Mouse (Mus musculus) layer of hippocampus, postnatal 36 days (tissue): Measurements from ENCODE around the gene Axin1. TPM values are rescaled to one million over a fixed set of nuclear protein-coding genes. Genes with fewer than 3 reads are reported as not detected.
"Not testable (repeated sequence)": the region's sequence is repeated elsewhere in the genome, so short reads cannot be mapped to it uniquely, and the experiment has no call there.

ENCODE experiments used
- DNase-seq, 2 experiments: peaks; one replicate each; pipeline ENCODE4 v3.0.0; 2022
- total RNA-seq, 2 experiments: library from RNA; stranded (reverse); gene quantifications; 2 replicates each; pipeline ENCODE4 v1.2.3; 2021

Gene Axin1
- total RNA-seq, 2 experiments from 2014 or later, result 23.0 to 24.8 TPM

DNA sequence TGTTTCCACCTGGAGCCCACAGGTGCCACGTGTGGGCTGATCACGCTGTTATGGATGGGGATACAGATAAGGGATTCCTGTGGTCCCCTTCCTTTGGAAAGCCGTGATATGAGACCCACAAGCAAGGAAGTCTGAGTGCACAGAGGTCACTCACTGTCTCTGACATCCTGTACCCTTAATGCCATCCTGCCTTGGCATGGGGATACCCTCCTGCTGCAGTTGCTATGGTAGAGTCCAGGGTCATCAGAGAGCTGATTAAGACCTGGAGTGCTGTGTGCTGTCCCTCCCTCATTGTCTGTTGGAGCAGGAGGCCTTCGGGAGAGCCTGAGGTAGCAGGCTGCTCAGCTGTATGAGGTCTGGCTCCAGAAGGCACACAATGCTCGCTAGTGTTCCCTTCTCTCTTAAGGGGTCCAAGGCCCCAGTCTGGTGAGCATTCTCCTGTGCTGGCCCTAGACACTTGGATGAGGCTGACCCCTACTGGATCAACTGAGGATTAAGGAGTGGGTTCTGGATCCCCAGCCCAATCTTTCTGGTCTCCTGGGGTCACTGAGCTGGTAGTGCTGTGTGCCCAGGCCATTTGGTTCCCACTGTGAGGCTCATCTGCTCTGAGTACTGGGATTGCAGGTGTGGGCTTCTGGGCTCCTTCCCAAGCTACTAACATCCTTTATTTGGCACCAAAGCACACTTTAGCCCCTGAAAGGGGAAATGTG is 15.9 kb upstream of the Axin1 start:
- DNase-seq, result no peak

DNA sequence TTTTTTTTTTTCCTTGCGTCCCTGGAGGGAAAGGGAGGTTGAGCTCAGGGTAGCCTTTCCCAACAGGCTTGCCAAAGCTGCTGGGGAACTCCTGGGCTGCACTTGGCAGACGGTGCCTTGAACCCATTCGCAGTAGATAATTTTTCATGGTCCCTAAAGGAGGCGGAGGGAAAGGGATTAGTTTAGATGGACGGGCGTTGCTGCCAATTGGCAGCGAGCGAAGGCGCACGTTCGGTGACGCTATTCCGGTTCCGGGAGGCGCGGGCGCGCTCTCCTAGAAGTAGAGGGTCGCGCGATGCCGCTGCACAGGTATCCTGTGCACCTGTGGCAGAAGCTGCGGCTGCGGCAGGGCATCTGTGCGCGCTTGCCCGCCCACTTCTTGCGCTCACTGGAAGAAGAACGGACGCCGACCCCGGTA is 15.2 kb upstream of the Axin1 start, which contains the start of gene Mrpl28:
TSS of gene Mrpl28 (plus strand) at position 234 of the 418 bp plus-strand sequence.
- peak; percentile 83 to 84 for DNase-seq

GRCm38 (mm10) chr17:26124560-26124959 is 13.9 kb upstream of the Axin1 start:
- no peak for DNase-seq

DNA sequence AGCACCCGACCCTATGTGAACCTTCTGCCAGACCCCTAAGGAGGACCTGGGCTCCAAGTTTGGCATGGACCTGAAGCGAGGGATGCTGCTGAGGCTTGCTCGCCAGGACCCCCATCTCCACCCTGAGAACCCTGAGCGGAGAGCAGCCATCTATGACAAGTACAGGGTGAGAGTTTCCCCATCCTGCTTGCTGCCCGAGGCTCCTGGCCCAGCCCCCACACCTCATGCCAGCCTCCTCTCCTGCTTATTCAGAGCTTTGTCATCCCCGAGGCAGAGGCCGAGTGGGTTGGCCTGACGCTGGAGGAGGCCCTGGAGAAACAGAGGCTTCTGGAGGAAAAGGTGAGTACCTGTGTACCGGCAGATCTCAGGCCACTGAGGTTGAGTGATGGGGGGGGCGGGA is 13.3 kb upstream of the Axin1 start:
- DNase-seq, result no peak

DNA sequence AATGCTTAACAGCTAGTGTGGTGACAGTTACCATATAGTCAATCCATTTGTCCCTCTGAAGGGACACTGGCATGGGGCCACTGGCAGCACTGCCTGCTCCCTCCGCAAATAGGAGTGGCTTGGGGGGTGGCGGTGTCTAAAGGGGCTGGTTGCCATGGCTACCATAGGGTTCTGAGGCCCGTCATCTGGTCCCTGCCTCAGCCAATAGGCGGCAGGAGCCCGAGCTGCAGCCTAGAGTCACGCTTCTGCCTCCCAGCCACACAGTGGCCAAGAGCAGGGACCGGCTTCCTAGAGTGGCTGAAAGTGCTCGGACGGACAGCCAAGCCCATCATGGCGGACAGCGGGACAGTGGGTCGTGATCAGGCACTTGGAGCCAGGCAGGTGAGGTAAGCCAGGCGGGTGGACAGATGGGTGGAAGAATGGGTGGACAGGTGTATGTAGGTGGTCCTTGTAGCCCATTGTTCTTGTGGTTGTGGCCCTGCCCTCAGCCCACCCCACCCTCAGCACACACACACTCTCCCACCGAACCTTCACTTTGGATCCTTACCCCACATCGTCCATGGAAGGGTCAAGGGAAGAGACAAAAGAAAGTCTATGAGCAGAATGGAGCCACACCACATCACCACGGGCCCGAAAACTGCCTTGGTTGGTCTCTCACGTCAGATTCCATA is 7.3 kb upstream of the Axin1 start:
- DNase-seq, result no peak

DNA sequence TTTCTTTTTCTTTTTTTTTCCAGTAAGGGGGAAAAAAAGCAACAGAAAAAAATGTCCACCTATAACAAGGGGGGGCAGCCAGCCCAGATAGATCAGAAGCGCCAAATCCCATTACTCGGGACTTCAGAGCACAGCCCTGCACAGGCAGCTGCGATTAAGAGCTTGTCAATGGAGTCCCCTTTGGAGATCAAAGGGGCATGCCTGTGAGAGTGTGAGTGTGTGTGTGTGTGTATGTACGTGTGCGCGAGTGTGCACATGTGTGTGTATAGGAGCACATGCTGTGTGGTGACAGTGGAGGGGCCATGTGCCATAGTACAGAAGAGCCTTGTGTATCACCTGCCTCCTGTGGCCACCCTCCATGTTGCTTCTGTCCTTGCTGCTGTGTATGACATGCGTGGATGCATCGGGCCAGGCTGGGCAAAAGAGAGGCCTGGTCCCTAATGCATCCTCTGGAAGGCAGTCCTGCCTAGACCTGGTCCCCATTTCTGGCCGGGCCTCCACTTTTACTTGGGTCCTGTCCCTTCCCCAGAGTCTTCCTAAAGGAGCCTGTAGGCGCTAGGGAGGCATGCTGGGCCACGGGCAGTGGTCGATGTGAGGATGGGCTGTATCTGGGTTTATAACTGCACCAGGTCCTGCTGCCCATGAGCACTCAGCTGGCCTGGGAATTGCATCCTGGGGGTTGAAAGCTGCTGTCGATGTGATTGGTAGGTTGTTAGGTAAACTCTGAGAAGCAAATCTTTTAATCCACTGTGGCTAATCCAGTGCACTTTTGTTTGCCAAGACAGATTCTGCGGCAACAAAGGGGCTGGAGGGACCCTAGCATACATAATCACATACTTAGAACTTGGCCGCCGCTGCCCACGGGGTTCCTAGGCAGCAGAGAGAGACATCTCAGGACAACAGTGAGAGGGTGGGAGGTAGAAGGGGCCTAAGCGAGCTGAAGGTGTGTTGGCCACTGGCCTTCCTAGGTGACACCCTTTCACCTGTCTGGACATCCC is 6.3 kb upstream of the Axin1 start:
- DNase-seq, result no peak

DNA sequence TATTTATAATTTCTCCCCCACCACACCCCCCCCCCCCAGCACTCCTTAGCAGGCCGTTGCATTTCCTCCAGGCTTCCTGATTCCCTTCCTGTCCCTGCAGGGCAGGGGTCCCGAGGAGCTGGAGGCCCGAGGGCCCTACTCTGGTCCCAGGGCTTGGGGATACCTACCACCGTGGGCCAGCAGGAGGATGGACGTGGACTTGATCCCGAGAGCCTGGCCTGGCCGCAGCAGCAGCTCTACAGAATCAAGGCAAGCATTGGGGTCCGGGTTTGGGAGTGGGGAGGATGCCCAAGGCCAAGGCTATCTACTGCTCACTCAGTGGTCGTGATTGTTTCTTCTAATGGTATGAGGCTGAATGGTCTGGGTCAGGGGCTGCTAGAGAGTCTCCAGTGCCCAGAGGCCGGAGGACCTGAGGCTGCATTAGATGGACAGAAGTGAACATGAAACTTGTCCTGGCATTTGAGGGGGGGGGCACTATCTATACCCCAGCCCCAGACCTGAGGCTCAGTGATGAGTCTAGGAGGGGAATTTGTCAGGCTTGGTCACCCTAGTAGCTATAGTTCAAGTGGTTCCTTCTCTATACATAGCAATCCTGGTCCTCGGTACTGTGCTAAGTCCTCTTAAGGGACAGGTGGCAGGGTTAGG is 1.3 kb upstream of the Axin1 start:
- DNase-seq, result no peak

- DNase-seq, result no peak
Observed at GRCm38 (mm10) chr17:26137751-26138130, 747 bp upstream of the Axin1 start.

DNA sequence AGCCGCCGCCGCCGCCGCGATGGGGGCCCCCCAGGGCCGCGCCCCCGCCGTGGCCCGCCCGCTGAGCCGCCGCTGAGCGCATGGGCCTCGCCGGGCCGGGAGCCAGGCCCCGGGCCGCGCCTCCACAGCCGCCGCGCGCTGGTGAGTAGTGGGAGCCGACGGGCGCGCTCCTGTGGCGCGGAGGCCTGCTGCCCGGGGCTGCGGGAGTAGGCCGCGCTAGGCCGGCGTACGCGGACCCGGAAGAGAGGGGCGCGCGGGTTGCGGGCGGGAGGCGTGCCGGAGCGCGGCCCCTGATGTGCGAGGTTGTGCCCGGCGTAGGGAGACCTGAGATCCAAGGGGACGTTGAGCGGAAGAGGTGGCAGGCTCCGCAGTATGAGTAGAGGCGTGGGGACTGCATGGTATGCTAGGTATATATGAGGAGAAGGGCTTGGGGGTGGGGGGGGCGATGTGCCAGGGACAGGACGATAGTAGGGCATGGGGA is 453 bp downstream of the Axin1 start:
- DNase-seq, result no peak

DNA sequence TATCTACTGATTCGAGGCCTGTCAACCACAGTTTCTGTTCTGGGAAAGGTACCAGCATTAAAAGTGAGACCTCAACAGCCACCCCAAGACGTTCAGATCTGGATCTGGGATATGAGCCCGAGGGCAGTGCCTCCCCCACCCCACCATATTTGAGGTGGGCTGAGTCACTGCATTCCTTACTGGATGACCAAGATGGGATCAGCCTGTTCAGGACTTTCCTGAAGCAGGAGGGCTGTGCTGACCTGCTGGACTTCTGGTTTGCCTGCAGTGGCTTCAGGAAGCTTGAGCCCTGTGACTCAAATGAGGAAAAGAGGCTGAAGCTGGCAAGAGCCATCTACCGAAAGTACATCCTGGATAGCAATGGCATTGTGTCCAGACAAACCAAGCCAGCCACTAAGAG is 4.3 kb downstream of the Axin1 start:
- no peak for DNase-seq

DNA sequence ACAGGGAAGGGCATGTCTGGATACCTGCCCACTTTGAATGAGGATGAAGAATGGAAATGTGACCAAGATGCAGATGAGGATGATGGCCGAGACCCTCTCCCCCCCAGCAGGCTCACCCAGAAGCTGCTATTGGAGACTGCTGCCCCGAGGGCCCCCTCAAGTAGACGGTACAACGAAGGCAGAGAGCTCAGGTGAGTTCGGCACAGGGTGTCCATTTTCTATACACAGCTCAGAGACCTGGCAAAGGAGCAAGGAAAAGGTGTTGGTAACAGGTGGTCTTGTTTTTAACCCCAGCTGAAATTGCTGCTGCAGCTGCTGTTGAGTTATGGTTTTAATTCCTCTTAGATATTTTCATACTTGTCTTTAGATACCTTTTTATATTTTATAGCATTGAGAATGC is 4.9 kb downstream of the Axin1 start:
- DNase-seq, result no peak

DNA sequence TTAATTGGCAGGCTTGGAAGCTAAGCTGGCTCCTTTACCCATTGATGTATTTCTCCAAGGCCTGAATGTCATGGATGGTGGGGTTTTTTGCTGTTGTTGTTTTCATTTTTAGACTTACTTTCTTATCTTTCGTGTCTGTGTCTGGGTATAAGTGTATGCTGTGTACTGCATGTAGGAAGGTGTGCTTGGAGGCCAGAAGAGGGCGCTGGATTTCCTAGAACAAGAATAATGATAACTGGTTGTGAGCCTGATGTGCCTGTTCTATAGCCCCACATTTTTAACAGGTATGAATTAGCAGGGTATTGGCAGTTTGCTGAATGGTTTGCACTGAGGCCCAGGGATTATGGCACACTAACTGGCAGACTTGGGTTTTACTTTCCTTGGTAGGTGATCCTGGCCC is 10.6 kb downstream of the Axin1 start:
- DNase-seq, result no peak

DNA sequence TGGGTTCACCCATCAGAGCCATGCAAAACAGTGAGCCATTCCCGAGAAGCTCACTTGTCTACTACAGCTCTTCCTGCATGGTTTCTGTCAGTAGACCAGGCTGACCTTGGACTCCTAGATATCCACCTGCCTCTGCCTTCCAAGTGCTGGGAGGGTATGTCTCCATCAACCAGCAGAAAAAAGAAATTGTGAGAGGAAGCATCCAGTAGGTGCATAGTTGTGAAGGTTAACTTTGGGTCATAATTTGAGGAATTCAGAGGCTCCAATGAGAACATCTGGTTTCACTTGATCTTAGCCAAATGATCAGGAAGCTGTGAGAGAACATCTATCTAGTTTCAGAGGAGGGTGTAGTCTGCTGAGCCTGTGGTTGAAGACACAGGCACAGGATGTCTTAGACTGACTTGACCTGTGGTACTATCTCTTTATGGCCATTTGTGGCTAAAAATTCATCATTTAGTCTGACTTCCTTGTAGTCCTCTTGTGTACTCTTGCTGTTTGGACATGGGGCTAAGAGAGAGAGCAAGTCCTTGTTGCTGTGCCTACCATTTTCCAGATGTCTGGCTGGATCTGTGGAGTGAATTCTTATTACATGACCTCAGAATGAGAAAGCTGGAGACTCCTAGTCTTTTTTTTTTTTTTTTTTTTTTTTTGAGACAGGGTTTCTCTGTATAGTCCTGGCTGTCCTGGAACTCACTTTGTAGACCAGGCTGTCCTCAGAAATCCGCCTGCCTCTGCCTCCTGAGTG is 13.6 kb downstream of the Axin1 start:
- no peak for DNase-seq

DNA sequence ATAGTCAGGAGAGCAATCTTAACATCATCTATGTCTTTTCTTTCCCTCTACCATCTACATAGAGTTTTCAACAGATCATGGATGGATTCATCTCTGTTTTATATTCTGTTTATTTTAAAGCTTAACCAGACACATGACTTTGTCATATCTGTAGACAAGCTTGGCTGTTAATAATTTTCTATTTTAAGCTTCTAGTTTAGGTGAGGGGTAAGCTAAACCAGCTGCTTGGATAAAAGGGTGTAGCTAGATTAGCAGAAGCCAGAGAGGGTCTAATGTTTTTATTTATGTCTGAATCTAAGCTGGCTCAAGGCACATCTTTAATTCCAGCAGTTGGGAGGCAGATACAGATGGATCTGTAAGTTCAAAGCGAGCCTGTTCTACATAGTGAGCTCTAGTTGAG is 24.2 kb downstream of the Axin1 start:
- DNase-seq, result no peak

DNA sequence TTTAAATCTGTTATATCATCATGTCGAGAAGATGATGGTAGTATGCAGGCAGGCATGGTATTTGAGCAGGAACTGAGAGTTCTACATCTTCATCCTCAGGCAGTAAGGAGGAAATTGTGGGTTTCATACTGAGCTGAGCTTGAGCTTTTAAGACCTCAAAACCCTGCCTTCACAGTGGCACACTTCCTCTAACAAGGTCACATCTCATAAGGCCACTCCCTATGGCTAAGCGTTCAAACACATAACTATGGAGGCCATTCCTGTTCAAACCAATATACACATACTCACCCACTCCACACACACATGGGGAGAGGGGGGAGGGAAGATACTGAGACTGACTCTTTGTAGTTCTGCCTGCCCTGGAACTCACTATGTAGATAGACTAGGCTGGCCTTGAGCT is 29.6 kb downstream of the Axin1 start:
- no peak for DNase-seq

- DNase-seq, result not testable (repeated sequence)
Observed at GRCm38 (mm10) chr17:26175248-26175647, 36.8 kb downstream of the Axin1 start.

GRCm38 (mm10) chr17:26178611-26179010 is 40.1 kb downstream of the Axin1 start:
- no peak for DNase-seq

- DNase-seq, result no peak
Observed at GRCm38 (mm10) chr17:26181179-26181578, 42.7 kb downstream of the Axin1 start.

DNA sequence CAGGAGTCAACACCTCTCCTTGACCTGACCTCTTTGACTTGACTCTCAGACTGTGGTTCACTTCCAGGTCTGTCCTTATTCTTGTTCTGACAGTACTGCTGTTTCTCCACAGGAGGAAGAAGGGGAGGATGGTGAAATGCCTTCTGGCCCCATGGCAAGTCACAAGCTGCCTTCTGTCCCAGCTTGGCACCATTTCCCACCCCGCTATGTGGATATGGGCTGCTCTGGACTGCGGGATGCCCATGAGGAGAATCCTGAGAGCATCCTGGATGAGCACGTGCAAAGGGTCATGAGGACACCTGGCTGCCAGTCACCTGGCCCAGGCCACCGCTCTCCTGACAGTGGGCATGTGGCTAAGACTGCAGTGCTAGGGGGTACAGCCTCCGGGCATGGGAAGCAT is 49.1 kb downstream of the Axin1 start:
- no peak for DNase-seq

- no peak for DNase-seq
Observed at GRCm38 (mm10) chr17:26188091-26188805, 49.8 kb downstream of the Axin1 start.

DNA sequence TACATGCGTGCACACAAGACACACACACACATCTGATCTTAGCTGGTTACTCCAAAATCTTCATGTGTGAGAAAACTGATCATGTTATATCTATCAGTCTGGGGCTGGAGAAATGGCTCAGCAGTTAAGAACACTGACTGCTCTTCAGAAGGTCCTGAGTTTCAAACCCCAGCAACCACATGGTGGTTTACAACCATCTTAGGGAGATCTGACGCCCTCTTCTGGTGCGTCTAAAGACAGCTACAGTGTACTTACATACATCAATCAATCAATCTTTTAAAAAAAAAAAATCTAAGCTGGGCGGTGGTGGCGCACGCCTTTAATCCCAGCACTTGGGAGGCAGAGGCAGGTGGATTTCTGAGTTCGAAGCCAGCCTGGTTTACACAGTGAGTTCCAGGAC is 53.0 kb downstream of the Axin1 start:
- DNase-seq, result not testable (repeated sequence)
